Mouse (Mus musculus) CD4-positive helper T cell, adult 2 months (primary cell): ENCODE measurements around the gene Tiam2.

Source experiments
- DNase-seq: peaks from one replicate; pipeline ENCODE4 v3.0.0-alpha.2; 2012; ENCODE audit warnings: low read depth, missing footprints, low spot score

Gene Tiam2

GRCm38 (mm10) chr17:3326148-3326902, at the start of gene Tiam2:
Tiam2 (plus strand) TSS chr17:3326573.
- peak; percentile 30 for DNase-seq

- no peak for DNase-seq
Measured at GRCm38 (mm10) chr17:3280321-3280720, 46.1 kb upstream of the Tiam2 start.

- no peak for DNase-seq
Measured at GRCm38 (mm10) chr17:3281939-3282338, 44.4 kb upstream of the Tiam2 start.

GRCm38 (mm10) chr17:3285030-3285671, 41.2 kb upstream of the Tiam2 start:
- DNase-seq: no peak

- DNase-seq: no peak
Measured at GRCm38 (mm10) chr17:3286123-3286825, 40.1 kb upstream of the Tiam2 start.

DNA sequence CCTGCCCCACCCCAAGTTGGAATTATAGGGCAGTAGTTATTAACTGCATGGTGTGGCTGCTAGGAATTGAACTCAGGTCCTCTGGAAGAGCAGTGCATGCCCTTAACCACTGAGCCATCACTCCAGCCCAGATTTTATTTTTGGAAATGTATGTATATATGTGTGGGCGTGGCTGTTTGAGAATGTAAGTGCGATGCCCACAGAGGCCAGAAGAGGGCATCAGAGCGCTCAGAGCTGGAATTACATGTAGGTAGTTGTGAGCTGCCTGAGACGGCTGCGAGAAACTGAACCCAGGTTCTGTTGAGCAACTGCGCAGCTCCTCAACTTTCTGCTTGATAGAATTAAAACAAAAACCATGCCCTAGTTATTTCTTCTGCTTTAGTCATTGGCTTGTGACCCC, 38.0 kb upstream of the Tiam2 start:
- peak; percentile 64 for DNase-seq

- no peak for DNase-seq
Measured at GRCm38 (mm10) chr17:3295097-3295496, 31.3 kb upstream of the Tiam2 start.

DNA sequence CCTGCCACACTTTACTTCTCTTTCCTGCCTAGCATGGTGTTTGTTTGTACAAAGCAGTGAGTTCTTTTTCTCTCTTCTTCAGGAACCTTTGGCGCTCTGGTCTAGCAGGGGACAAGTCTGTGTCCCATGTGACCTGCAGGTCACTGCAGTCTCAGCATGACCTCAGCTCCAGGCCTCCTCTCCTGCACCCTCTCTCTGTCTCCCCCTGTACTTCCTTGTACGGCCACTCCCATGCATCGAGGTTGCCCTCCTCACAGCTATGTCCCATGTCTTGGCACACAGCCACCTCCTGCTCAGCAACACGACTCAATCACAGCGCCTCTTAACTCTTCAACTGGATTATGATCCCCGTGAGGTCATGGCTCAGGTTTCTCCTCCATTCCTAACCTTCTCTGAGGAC, 26.9 kb upstream of the Tiam2 start:
- DNase-seq: no peak

- no peak for DNase-seq
Measured at GRCm38 (mm10) chr17:3305926-3306325, 20.4 kb upstream of the Tiam2 start.

DNA sequence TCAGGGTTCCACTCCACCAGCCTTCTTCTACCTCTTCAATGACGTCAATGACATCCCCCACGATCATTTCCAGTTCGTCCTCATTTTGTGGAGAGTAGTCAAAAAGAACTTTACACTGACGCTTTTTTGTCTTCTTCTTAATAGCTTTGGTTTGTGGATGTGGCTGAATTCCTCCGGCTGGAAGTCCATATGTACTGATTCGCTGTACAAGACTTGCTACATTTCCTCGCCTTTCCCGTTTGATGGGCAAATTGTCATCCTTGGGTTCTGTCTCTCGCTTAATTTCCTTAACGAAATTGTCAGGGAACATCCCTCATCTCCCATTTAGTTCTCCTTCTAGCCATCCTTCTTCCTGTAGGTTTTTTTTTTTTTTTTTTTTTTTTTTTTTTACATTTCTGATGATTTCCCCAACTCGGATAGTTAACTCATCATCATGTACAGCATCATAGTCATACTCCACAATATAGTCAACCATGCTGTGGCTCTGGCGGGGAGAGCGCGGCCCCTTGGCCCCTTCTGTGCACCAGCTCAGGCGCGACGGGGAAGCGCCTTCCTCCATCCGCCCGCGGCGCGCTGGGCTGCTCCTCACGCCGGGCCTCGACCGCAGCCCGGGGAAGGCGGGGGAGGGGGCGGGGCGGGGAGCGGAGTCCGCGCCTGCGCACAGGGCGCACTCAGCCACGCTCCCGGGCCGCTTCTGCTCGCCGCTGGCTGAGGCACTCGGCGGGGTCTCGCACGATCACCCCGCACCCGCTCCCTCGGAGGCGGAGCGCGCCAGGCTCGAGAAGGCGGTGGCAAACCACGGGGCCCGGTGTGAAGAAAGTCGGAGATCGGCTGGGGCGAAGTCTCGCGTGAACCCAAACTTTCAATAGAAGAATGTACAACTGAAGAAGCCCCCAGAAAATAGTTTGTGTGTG, 12.4 kb upstream of the Tiam2 start:
- peak; percentile 84 for DNase-seq

- DNase-seq: no peak
Measured at GRCm38 (mm10) chr17:3314625-3315020, 11.8 kb upstream of the Tiam2 start.

GRCm38 (mm10) chr17:3315581-3315980, 10.8 kb upstream of the Tiam2 start:
- DNase-seq: no peak

GRCm38 (mm10) chr17:3326903-3327279, 518 bp downstream of the Tiam2 start:
- no peak for DNase-seq

- no peak for DNase-seq
Measured at GRCm38 (mm10) chr17:3327335-3327734, 962 bp downstream of the Tiam2 start.

- no peak for DNase-seq
Measured at GRCm38 (mm10) chr17:3328820-3329219, 2.4 kb downstream of the Tiam2 start.

GRCm38 (mm10) chr17:3329429-3329828, 3.1 kb downstream of the Tiam2 start:
- no peak for DNase-seq

DNA sequence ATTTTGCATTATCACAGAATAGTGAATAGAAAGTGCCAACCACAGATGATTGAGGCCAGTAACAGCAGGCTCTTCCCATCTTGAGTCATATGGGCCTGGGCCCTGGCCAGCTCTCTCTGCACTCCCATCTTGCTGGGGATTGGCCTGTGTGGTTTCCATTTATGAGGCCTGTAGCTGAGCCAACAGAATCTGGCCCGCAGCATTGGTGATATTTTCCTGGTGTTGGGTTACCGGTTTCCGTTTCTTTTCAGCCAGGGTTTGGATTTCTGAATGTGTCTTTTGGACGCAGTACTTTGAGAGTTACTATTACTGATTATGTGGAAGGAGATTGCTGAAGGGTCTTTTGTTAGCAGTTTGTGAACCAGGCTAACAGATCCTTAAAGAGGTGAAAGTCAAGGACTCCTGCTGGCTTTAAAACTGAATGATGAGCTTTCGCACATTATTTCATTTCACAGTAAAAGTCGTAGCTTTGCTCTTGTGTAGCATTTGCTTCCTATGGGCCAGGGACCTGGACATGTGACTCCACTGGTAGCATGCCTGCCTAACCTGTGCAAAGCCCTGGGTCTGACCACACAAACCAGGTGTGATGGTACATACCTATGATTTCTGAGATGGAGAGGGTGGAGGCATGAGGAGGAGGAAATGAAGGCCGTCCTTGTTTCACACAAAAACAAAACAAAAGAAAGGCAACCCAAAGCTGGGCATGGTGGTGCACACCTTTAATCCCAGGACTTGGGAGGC, 5.5 kb downstream of the Tiam2 start:
- no peak for DNase-seq

DNA sequence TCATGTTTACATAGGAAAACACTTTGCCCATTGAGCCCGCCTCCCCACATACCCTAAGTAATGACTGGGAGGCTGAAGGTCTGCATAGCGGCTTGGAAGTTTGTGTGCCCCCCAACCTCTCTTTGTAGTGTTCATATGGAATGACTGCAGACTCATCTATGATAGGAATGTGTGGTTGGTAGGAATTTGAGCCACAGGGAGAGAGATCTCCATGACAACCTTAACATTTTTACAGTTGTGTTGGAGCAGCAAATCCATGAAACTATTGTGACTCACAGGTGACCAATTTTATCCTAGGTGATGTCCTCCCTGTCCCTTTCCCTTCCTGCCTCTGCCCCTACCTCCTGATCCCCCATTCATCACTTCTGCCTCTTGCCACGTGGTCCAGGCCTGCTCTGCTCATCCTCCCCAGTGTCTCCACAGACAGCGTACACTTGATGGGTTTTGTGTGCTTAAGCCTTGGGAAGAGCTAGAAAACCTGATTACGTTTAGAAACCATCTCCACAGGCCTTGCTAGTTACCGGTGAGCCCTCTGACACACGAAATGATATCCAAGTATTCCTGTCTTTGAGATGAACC, 9.9 kb downstream of the Tiam2 start:
- no peak for DNase-seq

GRCm38 (mm10) chr17:3336887-3337524, 10.6 kb downstream of the Tiam2 start:
- no peak for DNase-seq

GRCm38 (mm10) chr17:3337525-3337888, 11.1 kb downstream of the Tiam2 start:
- no peak for DNase-seq
